Mouse (Mus musculus) megakaryocyte-erythroid progenitor cell, adult 5-6 weeks (primary cell): ENCODE results near the gene Rab15. TPM values are rescaled to one million over a fixed set of nuclear protein-coding genes. Genes with fewer than 3 reads are reported as not detected.

ENCODE experiments used
- ATAC-seq: replicated peaks from 2 replicates; pipeline ENCODE4 v1.8.0; 2016; ENCODE audit warnings: mild to moderate bottlenecking, inconsistent platforms; ENCODE audit not compliant: severe bottlenecking, poor library complexity, low FRiP score, low TSS enrichment
- total RNA-seq, 2 experiments: library from RNA; stranded (forward) in 1 of 2; stranded (reverse) in 1 of 2; fragments of 200-1000, 215-1000 nt in 1 of 2; fragments of >200 nt in 1 of 2; fragmentation: Nextera tagmentation in 1 of 2; gene quantifications; 2 replicates each; pipeline ENCODE4 v1.2.3; 2014 to 2017

Rab15 gene
- total RNA-seq, 2 experiments from 2014 or later, result not detected

DNA sequence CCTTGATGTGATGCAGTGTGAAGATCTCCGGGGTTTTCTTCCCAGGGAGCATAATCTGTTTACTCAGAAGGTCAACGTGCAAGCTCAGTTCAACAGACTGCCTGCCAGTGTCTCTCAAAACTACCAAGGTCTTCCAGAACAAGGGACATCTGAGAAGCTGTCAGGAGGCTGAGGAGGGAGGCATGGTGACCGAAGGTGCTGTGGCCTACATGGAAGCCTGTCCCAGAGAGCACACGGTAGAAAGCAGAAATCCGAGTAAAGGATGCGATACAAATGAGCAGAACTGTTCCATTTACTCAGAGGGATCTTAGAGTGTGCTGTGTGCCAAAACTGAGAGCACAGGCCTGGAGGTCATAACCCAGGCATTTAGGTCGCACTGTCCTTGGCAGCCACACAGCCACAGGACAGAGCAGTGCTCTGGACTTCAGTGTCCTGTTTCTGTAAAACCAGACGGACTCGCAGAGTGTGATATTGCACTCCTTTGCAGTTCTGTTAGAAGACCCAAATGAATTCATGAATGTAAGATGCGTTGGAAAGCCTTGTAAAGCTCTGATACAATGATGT, 38.6 kb downstream of the Rab15 start:
- no peak for ATAC-seq

DNA sequence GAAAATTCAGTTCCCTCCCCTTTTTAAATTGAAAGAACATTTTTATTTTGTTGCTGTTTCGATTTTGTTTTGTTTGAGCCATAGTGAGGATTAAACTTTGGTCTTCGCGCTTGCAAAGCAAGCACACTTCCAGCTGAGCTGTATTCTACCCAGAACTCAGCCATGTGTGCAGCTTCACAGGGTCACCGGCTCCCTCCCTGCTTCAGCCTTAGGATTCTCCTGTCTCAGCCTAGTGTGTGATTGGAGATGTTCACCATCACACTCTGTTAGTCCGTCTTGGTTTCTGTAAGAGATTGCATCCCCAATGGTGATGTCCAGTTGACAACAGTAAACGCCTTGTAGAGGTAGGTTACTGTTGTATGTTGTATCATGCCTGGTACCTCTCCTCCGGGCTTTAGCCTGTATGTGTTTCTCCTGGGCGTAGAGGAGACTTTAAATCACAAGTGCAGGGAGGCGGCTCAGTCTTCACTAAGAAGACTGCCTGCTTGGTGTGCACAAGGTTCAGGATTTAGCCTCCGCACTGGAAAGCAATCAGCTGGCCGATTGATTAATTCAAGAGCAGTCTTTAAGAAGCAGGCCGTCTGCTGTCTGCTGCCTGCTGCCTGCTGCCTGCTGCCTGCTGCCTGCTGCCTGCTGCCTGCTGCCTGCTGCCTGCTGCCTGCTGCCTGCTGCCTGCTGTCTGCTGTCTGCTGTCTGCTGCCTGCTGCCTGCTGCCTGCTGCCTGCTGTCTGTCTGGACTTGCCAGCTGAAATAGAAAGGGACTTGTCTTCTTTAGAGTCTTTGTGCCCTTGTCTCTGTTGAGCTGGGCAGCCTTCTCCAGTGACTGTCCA, 41.9 kb downstream of the Rab15 start:
- no peak for ATAC-seq

DNA sequence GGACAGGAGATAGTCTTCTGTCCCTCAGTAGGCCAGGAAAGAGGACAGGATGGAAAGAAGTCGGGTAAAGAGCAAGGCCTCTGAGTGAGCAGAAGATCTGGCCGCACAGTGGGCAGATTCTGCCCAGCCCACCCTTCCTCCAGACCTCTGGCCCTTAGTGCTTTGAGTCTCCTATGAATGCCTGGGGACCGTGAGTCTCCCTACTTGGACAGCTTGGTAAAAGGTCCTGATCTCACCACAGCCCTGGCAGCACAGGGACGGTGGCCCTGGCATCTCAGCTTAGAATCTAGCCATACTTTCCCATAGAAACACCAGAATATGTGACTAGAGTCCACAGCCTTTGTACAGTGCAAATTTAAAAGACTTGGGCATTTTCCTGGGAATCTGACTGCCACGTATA, 42.8 kb downstream of the Rab15 start:
- no peak for ATAC-seq

DNA sequence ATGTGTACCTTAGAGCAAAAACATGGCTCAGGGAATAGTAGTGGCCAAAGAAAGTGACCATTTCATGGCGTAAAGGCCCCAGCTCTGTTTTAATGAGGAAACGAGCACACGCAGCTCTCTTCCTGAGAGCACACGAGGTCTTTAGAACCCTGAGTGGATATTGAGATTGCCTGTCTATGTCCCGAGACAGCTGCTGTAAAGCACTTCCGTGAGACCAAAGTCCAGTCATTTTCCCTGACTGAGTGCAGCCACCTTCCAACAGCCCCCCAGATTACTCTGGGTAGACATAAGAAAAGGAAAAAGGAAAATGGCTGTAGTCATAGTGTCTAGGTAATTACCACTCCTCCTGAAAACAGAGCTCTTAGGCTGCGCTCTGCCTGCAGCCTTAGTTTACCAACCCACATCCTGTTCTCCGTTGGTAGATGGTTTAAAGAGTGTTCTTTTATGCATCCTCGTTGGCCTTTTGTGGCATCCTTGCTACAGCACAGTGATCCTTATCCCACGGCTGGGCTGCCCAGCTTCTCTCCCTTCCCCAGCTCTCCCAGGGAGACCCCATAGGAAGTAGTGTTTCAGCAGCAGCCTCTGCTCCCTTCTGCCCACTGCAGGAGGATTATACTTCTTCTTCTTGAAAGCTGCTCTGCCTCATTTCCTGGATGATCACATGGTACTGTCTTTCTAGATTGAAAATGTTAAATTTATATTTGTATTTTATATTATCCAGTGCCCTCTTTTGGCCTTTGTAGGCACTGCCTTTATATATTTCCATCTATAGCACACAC, 44.2 kb downstream of the Rab15 start:
- no peak for ATAC-seq

DNA sequence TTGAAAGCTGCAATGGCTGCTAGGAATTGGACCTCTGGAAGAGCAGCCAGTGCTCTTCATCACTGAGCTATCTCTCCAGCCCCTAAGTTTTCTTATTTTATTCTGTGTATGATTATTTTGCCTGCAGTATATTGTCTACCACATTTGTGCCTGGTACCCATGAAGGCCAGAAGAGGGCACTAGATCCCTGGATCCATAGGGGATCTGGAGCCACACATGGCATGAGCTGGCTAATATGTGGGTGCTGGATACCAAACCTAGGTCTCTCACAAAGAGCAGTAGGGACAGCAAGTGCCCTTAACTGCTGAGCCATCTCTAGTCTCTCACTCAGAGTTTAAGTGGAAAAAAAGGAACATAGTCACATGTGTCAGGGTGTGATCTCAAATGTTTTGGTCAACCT, 44.9 kb downstream of the Rab15 start:
- ATAC-seq, result no peak

DNA sequence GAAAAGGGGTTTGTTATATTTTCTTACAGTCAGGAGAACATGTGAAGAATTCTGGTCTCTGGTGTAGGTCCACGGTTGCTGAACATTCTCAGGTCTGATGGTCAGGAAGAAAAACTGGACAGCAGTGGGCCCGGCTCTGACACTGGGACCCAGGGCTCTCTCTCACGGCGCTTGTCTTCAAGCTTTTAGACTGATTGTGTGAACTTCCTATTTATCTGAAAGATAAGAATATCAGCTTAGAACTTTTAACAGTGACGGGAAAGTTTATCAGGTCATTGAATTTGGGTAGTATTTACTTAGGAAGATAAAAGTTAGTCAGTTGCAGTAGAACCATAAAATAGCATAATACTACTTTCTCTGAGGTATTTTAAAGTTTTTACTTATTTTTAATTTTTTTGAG, 45.8 kb downstream of the Rab15 start:
- no peak for ATAC-seq

DNA sequence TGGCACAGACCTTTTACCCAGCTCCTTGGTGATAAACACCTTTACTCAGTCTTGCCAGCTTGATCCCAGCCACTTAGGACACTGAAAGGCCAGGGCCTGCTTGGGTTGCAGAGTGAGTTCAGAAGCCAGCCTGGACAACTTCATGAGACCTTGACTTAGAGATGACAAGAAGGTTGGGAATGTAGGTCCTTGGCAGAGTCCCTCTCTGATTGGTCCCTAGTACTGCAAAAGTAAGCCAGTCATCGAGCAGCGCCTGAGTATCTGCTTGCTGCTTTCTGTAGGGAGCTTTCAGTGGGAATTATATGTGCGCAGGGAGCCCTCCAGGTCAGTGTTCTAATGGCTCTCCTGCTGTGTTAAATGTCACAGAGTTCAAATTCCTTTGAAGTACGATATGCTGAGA, 47.6 kb downstream of the Rab15 start:
- peak; percentile 64; the same call in 1 of the 2 replicates for ATAC-seq

DNA sequence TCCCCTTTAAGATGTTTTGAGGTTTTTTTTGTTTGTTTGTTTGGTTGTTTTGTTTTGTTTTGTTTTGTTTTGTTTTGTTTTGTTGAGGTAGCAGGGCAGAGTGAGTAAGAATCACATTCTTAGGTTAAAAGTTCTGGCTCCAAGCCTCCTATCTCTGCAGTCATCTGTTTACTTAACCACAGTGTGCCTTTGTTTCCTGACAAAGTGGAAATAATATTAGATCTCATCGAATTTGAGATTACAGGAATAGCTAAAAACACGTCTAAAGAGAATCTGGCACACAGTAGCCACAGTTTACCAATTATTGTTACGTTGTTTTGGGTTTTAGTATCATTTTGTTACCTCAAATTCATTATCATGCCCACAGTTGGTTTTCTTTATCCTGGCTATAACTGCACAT, 48.1 kb downstream of the Rab15 start:
- peak; percentile 51 for ATAC-seq

DNA sequence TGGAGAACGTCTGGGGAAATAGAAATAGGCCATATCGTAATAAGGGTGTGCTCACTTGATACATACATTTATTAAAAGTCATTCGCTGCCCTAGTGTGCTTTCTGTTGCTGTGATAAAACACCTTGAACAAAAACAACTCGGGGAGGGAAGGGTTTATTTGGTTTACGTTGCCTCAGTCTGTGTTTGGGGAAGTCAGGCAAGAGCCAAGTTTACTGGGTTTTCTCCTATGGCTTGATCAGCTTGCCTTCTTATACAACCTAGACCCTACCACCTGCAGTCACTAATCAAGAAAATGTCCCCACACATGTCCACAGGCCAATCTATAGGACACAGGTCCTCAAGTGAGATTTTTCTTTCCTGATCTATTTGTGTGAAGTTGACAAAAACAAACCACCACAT, 51.2 kb downstream of the Rab15 start:
- ATAC-seq, result no peak

DNA sequence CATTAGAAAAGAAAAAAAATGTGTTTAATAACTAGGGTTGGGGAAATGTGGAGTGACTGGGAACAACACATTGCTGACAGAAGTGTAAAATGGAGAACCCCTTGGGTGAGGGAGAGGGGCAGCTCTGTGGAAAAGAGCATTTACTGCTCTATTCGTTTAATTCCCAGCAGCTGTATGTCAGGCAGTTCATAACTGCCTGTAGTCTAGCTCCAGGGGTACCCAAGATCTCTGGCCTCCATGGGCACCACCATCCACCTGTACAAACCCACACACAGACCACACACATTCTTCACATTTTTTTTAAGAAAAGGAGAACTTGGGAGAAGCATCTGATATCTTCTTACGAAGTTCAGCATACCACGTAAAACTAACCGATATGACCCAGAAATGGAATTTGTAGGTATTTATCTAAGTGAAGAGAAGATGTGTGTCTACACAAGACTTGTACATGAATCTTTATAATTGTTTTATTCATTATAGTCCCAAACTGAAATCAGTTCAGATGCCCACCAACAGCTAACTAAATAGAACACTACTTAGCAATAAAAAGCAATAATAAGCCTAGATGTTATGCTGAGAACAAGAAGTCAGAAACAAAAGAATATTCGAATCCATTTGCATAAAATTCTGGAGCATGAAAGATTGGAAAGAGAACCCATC, 51.7 kb downstream of the Rab15 start:
- no peak for ATAC-seq

DNA sequence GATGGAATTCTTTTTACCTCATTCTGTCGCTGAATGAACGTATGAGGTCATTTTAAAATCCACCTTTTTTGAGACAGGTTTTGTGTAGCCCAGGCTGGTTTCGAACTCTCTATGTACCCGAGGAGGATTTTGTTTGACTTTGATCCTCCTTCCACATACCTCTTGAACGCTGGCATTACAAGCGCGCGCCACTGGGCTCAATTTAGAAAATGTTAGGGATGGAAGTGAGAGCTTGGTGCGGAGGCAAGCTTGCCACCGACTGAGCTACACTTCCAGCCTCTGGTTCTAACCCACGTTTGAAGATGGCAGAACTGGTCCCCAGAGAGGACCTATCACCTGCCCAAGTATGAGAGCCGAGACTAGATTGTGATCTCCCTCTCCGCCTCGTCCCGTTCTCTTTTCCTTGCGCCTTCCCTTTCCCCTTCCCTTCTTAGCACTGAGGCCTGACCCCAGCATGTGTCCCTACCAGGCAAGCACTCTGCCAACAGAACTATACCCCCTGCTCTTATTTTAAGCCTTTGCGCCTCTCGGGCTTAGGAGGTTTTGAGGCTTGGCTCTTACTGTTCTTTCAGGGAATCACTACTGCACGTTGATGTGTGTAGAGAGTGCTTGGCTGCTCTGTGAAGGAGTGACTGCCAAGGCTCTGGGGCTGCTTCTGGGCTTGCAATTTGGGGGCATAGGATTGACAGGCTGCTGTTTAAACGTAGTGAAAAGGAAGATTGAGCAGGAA, 56.6 kb downstream of the Rab15 start:
- ATAC-seq, result 0 out of 2 replicates have a peak, but pooled peaks have one; percentile 2

DNA sequence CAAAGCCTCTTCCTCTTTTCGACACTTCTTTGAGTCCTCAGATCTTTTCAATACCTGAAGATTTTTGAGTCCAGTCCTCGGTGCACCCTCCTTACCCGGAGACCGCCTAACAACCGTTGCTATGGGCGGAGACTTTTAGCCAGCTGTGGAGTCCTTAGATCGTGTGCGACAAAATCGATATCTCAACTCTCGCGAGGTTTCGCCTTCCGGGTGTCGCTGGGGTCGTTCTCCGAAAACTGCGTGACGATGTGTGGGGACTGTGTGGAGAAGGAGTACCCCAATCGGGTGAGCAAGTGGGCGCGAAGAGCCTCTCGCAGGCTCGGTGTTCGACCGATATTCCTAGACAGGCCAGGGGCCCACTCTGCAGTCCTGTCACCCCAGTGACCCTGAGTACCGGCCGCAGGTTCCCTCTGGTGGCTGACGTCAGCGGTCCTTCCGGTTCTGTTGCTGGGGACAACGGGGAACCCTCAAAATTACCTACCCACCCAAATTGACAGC, 57.3 kb downstream of the Rab15 start, which contains the start of the genes Churc1 and Fntb:
Churc1 (plus strand) TSS at position 185 of the 498 bp plus-strand sequence.
Fntb (plus strand) TSS at position 236 of the 498 bp plus-strand sequence.
- peak; percentile 99 for ATAC-seq

DNA sequence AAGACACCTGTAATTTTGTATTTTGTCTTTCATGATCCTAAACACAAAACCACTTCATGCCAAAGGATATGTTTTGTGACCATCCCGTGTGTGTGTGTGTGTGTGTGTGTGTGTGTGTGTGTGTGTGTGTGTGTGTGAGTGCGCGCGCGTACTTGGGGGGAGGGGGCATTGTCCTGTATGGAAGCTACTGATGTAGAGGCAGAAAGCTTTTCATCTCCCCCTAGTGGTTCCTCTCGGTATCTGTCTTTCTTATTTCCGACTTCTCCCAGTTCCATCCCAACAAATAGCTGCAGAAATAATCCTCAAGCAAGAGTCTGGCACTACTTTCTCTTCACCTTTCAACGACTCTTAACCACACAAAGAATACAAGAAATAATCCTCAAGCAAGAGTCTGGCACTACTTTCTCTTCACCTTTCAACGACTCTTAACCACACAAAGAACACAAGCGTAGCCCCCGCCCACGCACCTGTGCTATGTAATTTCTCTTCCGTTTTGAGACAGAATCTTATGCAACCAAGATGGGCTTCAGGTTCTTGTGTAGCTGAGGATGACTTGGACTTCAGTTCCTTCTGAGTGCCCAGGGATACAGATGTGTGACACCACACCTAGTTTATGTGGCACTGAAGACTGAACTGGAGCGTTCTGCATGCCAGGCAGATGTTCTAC, 69.9 kb downstream of the Rab15 start:
- 0 out of 2 replicates have a peak, but pooled peaks have one; percentile 50 for ATAC-seq

DNA sequence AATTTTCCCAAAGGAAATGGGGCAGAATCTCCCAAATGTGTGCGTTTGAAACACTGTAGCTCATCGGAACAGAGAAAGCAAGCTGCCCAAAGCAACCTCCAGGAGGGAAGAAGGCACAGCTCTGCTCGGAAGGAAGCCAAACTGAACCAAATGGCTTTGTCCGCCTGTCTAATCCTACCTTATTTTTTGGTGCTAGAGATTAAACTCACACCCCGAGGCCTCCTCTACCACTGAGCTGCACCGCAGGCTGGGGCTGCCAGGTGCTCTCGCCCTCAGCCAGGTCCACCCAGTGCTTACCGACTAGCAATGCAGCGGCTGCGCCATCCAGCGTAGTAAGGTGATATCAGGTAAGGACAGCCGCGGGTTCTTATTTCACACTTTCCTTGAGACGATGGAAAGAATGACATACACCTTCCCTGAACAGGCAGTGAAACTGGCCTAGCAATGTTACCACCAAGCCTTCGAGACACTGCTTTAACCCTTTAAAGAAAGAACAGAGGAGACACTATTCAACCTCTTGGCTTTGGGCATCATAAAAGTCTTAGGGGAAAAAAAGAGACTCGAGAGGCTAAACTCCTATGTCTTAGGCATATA, 71.7 kb downstream of the Rab15 start:
- ATAC-seq, result no peak
